Mouse (Mus musculus) CH12.LX (cell line): Measurements from ENCODE around the gene Mea1. TPM values are rescaled to one million over a fixed set of nuclear protein-coding genes. Genes with fewer than 3 reads are reported as not detected.

Source experiments
- DNase-seq: peaks from one replicate; pipeline ENCODE4 v3.0.0-alpha.2; 2013; ENCODE audit errors: extremely low read depth
- H3K27ac ChIP-seq: 2 replicates; pipeline ENCODE4 v1.5.1; 2012; ENCODE audit warnings: low read depth, mild to moderate bottlenecking, control low read depth, moderate library complexity; ENCODE audit not compliant: insufficient read depth
- H3K27me3 ChIP-seq: replicated peaks from 2 replicates; pipeline ENCODE3; 2012; ENCODE audit warnings: inconsistent platforms
- H3K36me3 ChIP-seq, 2 experiments: replicated peaks in 1 of 2; 2 replicates each; pipeline versions ENCODE3 to v1.6.1; 2012; ENCODE audit warnings: inconsistent platforms in 1 of 2, low read length in 1 of 2, mild to moderate bottlenecking in 1 of 2, mixed read lengths in 1 of 2, moderate library complexity in 1 of 2; ENCODE audit not compliant: control insufficient read depth in 1 of 2, insufficient read depth in 1 of 2
- H3K4me1 ChIP-seq, 2 experiments: 2 replicates each; pipeline ENCODE4 v1.6.1; 2012; ENCODE audit warnings: inconsistent platforms in 1 of 2, moderate library complexity in 1 of 2; ENCODE audit not compliant: insufficient read depth in 2 of 2, control insufficient read depth in 1 of 2
- H3K4me2 ChIP-seq: 2 replicates; pipeline ENCODE4 v1.6.1; 2012; ENCODE audit warnings: low read depth, mild to moderate bottlenecking, control low read depth; ENCODE audit not compliant: poor library complexity, insufficient read depth, severe bottlenecking
- H3K4me3 ChIP-seq, 3 experiments: fragments of 150-350 bp in 1 of 3; sonication (generic) in 1 of 3; replicated peaks in 1 of 3; 2 replicates each; pipeline versions ENCODE3 to v1.5.1; 2011 to 2012; ENCODE audit warnings: low read depth in 2 of 3, low read length in 2 of 3, mild to moderate bottlenecking in 2 of 3, moderate library complexity in 2 of 3, control low read depth in 1 of 3, improper control_type of control experiment in 1 of 3, inconsistent platforms in 1 of 3, mixed read lengths in 1 of 3; ENCODE audit not compliant: poor library complexity in 1 of 3
- H3K79me2 ChIP-seq: replicated peaks from 2 replicates; pipeline ENCODE4 v1.6.1; 2012; ENCODE audit warnings: mild to moderate bottlenecking, moderate library complexity; ENCODE audit not compliant: control insufficient read depth, poor library complexity, insufficient read depth, severe bottlenecking; ENCODE audit errors: extremely low read depth
- H3K9ac ChIP-seq: 2 replicates; pipeline ENCODE4 v1.6.1; 2012; ENCODE audit warnings: low read depth, mild to moderate bottlenecking, control low read depth, moderate library complexity; ENCODE audit not compliant: insufficient read depth
- H3K9me3 ChIP-seq: replicated peaks from 2 replicates; pipeline ENCODE3; 2012; ENCODE audit warnings: low read length, inconsistent platforms, mixed read lengths
- BHLHE40 ChIP-seq: IDR thresholded peaks from 2 replicates; pipeline ENCODE4 v1.6.1; 2011; ENCODE audit warnings: mild to moderate bottlenecking, low read depth, low read length, improper control_type of control experiment
- CTCF ChIP-seq, 2 experiments: IDR thresholded peaks in 1 of 2; conservative IDR thresholded peaks in 1 of 2; 2 replicates each; pipeline ENCODE4 v1.5.1; 2011 to 2012; ENCODE audit warnings: low read depth in 2 of 2, low read length in 2 of 2, improper control_type of control experiment in 1 of 2, inconsistent platforms in 1 of 2, mild to moderate bottlenecking in 1 of 2, moderate library complexity in 1 of 2
- E2F4 ChIP-seq: IDR thresholded peaks from 2 replicates; pipeline ENCODE4 v1.6.1; 2011; ENCODE audit warnings: low read depth, low read length, improper control_type of control experiment; ENCODE audit not compliant: insufficient replicate concordance
- ELF1 ChIP-seq: IDR thresholded peaks from 2 replicates; pipeline ENCODE4 v1.6.1; 2014; ENCODE audit warnings: low read depth, mild to moderate bottlenecking, inconsistent platforms, low read length, improper control_type of control experiment
- EP300 ChIP-seq: IDR thresholded peaks from 2 replicates; pipeline ENCODE4 v1.6.1; 2011; ENCODE audit warnings: low read length, improper control_type of control experiment
- HCFC1 ChIP-seq: IDR thresholded peaks from 2 replicates; pipeline ENCODE4 v1.6.1; 2012; ENCODE audit warnings: low read depth, mild to moderate bottlenecking, inconsistent platforms, low read length, improper control_type of control experiment
- IRF4 ChIP-seq: IDR thresholded peaks from 2 replicates; pipeline ENCODE4 v1.6.1; 2014; ENCODE audit warnings: low read depth, mild to moderate bottlenecking, inconsistent platforms, low read length, improper control_type of control experiment
- JUN ChIP-seq: IDR thresholded peaks from 2 replicates; pipeline ENCODE4 v1.6.1; 2011; ENCODE audit warnings: low read depth, mild to moderate bottlenecking, low read length, improper control_type of control experiment, moderate library complexity; ENCODE audit not compliant: insufficient read depth
- JUND ChIP-seq: conservative IDR thresholded peaks from 2 replicates; pipeline ENCODE4 v1.6.1; 2011; ENCODE audit warnings: low read depth, low read length, improper control_type of control experiment
- KAT2A ChIP-seq: IDR thresholded peaks from 2 replicates; pipeline ENCODE4 v1.6.1; 2012; ENCODE audit warnings: low read length, improper control_type of control experiment, inconsistent platforms; ENCODE audit not compliant: insufficient replicate concordance
- MAZ ChIP-seq: IDR thresholded peaks from 2 replicates; pipeline ENCODE4 v1.6.1; 2012; ENCODE audit warnings: low read depth, mild to moderate bottlenecking, inconsistent platforms, low read length, improper control_type of control experiment, moderate library complexity
- MXI1 ChIP-seq: IDR thresholded peaks from 2 replicates; pipeline ENCODE4 v1.6.1; 2011; ENCODE audit warnings: mild to moderate bottlenecking, low read depth, low read length, improper control_type of control experiment
- NELFE ChIP-seq: IDR thresholded peaks from 2 replicates; pipeline ENCODE4 v1.6.1; 2011; ENCODE audit warnings: low read depth, low read length, improper control_type of control experiment
- NRF1 ChIP-seq: IDR thresholded peaks from 2 replicates; pipeline ENCODE4 v1.6.1; 2014; ENCODE audit warnings: low read depth, mild to moderate bottlenecking, inconsistent platforms, low read length, improper control_type of control experiment, moderate library complexity
- POLR2A ChIP-seq: IDR thresholded peaks from 2 replicates; pipeline ENCODE4 v1.6.1; 2011; ENCODE audit warnings: low read depth, mild to moderate bottlenecking, improper control_type of control experiment, low read length
- POLR2AphosphoS2 ChIP-seq: IDR thresholded peaks from 2 replicates; pipeline ENCODE4 v1.6.1; 2011; ENCODE audit warnings: low read depth, low read length, improper control_type of control experiment
- RCOR1 ChIP-seq: conservative IDR thresholded peaks from 2 replicates; pipeline ENCODE4 v1.6.1; 2012; ENCODE audit warnings: low read depth, mild to moderate bottlenecking, inconsistent platforms, low read length, improper control_type of control experiment
- SIN3A ChIP-seq: IDR thresholded peaks from 2 replicates; pipeline ENCODE4 v1.6.1; 2012; ENCODE audit warnings: low read length, improper control_type of control experiment, inconsistent platforms
- SMC3 ChIP-seq: IDR thresholded peaks from 2 replicates; pipeline ENCODE4 v1.6.1; 2011; ENCODE audit warnings: low read depth, low read length, improper control_type of control experiment
- TCF12 ChIP-seq: IDR thresholded peaks from 2 replicates; pipeline ENCODE4 v1.6.1; 2014; ENCODE audit warnings: low read depth, mild to moderate bottlenecking, inconsistent platforms, low read length, improper control_type of control experiment
- UBTF ChIP-seq: IDR thresholded peaks from 2 replicates; pipeline ENCODE4 v1.6.1; 2012; ENCODE audit warnings: low read depth, mild to moderate bottlenecking, inconsistent platforms, low read length, improper control_type of control experiment, moderate library complexity
- USF1 ChIP-seq: IDR thresholded peaks from 2 replicates; pipeline ENCODE4 v1.6.1; 2014; ENCODE audit warnings: low read depth, mild to moderate bottlenecking, inconsistent platforms, low read length, improper control_type of control experiment
- USF2 ChIP-seq: conservative IDR thresholded peaks from 2 replicates; pipeline ENCODE4 v1.6.1; 2011; ENCODE audit warnings: low read depth, low read length, improper control_type of control experiment
- ZC3H11A ChIP-seq: IDR thresholded peaks from 2 replicates; pipeline ENCODE4 v1.6.1; 2012; ENCODE audit warnings: low read depth, mild to moderate bottlenecking, inconsistent platforms, low read length, improper control_type of control experiment
- ZMIZ1 ChIP-seq: IDR thresholded peaks from 2 replicates; pipeline ENCODE4 v1.6.1; 2012; ENCODE audit warnings: low read depth, mild to moderate bottlenecking, inconsistent platforms, low read length, improper control_type of control experiment
- dilution Hi-C: fragments of 300-500 bp; cut with MboI; formaldehyde crosslinking; loops from 2 replicates; pipeline ENCODE4 v1.14.3; 2020; ENCODE audit warnings: low sequenced_read_pairs; ENCODE audit not compliant: extremely low pct_unique_long_range_greater_than_20kb, extremely low pct_ligation_motif_present
- in situ Hi-C: fragments of 300-500 bp; cut with MboI; formaldehyde crosslinking; loops from 3 replicates; pipeline ENCODE4 v1.14.3; 2019; ENCODE audit warnings: low sequenced_read_pairs, low pct_ligation_motif_present, low pct_unique_long_range_greater_than_20kb, mixed read lengths
- polyA plus RNA-seq: library from polyadenylated mRNA; unstranded; fragments of >175 nt; gene quantifications from 2 replicates; pipeline ENCODE4 v1.2.1, GENCODE M21; 2012; ENCODE audit warnings: low read depth; ENCODE audit not compliant: insufficient read length
- total RNA-seq, 2 experiments: library from RNA; depleted of rRNA; stranded (reverse); fragments of 300-350 nt in 1 of 2; fragments of >200 nt in 1 of 2; gene quantifications; 2 replicates each; pipeline ENCODE4 v1.2.3; 2012 to 2014

The Mea1 gene
- total and polyA plus RNA-seq, 3 experiments, result 68.3 to 106 (median 86.1) TPM

GRCm38 (mm10) chr17:46680760-46681373, 2.3 kb downstream of the Mea1 start, which contains the start of gene Klhdc3:
Gene Klhdc3 (minus strand): TSS chr17:46680914.
- Histone ChIP-seq H3K9ac (peak within 1 kb of the TSS; percentile 99), H3K4me3 (peak within 1 kb of the TSS; percentile 77 to 99 (median 86))
- dilution Hi-C loops, result no loop called here
- no peak for TF ChIP-seq SMC3
- TF ChIP-seq USF2, result no peak
- no peak for TF ChIP-seq ZC3H11A
- peak; percentile 56; the same call in 1 of the 2 replicates for TF ChIP-seq MAZ
- no peak for TF ChIP-seq RCOR1
- no peak for TF ChIP-seq USF1
- peak; percentile 60 for TF ChIP-seq SIN3A
- no peak for TF ChIP-seq E2F4
- TF ChIP-seq POLR2AphosphoS2, result peak; percentile 72; the same call in 1 of the 2 replicates
- no peak for TF ChIP-seq CTCF (conservative IDR thresholded peaks at IDR 0.05 in 1 of 2, IDR thresholded peaks at IDR 0.05 in 1 of 2; ENCODE audit: low read depth in 2 of 2, low read length in 2 of 2)
- no peak for TF ChIP-seq IRF4
- TF ChIP-seq ZMIZ1, result peak; percentile 52; the same call in 1 of the 2 replicates
- no peak for TF ChIP-seq JUND
- peak; percentile 48 for TF ChIP-seq TCF12
- peak; percentile 82; the same call in 1 of the 2 replicates for TF ChIP-seq KAT2A
- peak; percentile 87 for TF ChIP-seq BHLHE40
- peak; percentile 93 for TF ChIP-seq HCFC1
- TF ChIP-seq JUN, result no peak
- peak; percentile 77 for TF ChIP-seq MXI1
- TF ChIP-seq POLR2A, result peak; percentile 85
- TF ChIP-seq ELF1, result peak; percentile 71
- peak; percentile 86 for TF ChIP-seq NELFE
- TF ChIP-seq NRF1, result peak; percentile 90
- TF ChIP-seq UBTF, result no peak
- no peak for TF ChIP-seq EP300
- TF ChIP-seq, all 38 proteins: peak for 13
- in situ Hi-C loops, result no loop called here
- H3K9me3 ChIP-seq, result no peaks in the 10 kb centered on the region
- peaks cover 58 to 69% of the 10 kb centered on the region in 2 experiments for H3K36me3 ChIP-seq
- H3K27me3 ChIP-seq, result no peaks in the 10 kb centered on the region
- DNase-seq, result peak; percentile 99
- peaks cover 7 to 29% of the 10 kb centered on the region in 2 experiments for H3K4me1 ChIP-seq
- peak within 1 kb of the TSS; percentile 64 for H3K27ac ChIP-seq
- H3K4me2 ChIP-seq, result peak within 1 kb of the TSS; percentile 81
- H3K79me2 ChIP-seq, result peaks cover 29% of the 10 kb centered on the region
